Mouse (Mus musculus) heart, embryonic 15.5 days (tissue): ENCODE data around the gene Cnbd2. TPM values are rescaled to one million over a fixed set of nuclear protein-coding genes. Genes with fewer than 3 reads are reported as not detected.
"Not testable (repeated sequence)": the region's sequence is repeated elsewhere in the genome, so short reads cannot be mapped to it uniquely, and the experiment has no call there.

Experiments used
- ATAC-seq: fragments of 200-750 bp; cut with Nextera tagmentation; replicated peaks from 2 replicates; pipeline ENCODE4 v1.8.0; 2017; ENCODE audit warnings: low read depth, moderate TSS enrichment; ENCODE audit not compliant: insufficient number of reproducible peaks, insufficient read depth, low FRiP score
- H3K27ac ChIP-seq: fragments of 300-500 bp; sonication (generic); 2 replicates; pipeline ENCODE4 v1.5.1; 2015; ENCODE audit warnings: mild to moderate bottlenecking, inconsistent platforms
- H3K27me3 ChIP-seq: fragments of 300-500 bp; sonication (generic); 2 replicates; pipeline ENCODE4 v1.6.1; 2015; ENCODE audit warnings: inconsistent platforms
- H3K36me3 ChIP-seq: fragments of 300-500 bp; sonication (generic); 2 replicates; pipeline ENCODE4 v1.6.1; 2015; ENCODE audit warnings: mild to moderate bottlenecking, inconsistent platforms
- H3K4me1 ChIP-seq: fragments of 300-500 bp; sonication (generic); replicated peaks from 2 replicates; pipeline ENCODE4 v1.6.1; 2015; ENCODE audit warnings: inconsistent platforms
- H3K4me2 ChIP-seq: fragments of 300-500 bp; sonication (generic); 2 replicates; pipeline ENCODE4 v1.6.1; 2015; ENCODE audit warnings: inconsistent platforms, mild to moderate bottlenecking, moderate library complexity
- H3K4me3 ChIP-seq: fragments of 300-500 bp; sonication (generic); 2 replicates; pipeline ENCODE4 v1.5.1; 2015; ENCODE audit warnings: mild to moderate bottlenecking, inconsistent platforms
- H3K9ac ChIP-seq: fragments of 300-500 bp; sonication (generic); 2 replicates; pipeline ENCODE4 v1.6.1; 2015; ENCODE audit warnings: mild to moderate bottlenecking, inconsistent platforms
- H3K9me3 ChIP-seq: fragments of 300-500 bp; sonication (generic); replicated peaks from 2 replicates; pipeline ENCODE4 v1.6.1; 2016; ENCODE audit warnings: inconsistent platforms
- WGBS: fragments of 180-500 bp; shearing (Covaris S2); methylation state at CpG from one replicate; pipeline ENCODE4 v1.1.7; 2015; ENCODE audit warnings: mixed read lengths; 5-methylcytosine and 5-hydroxymethylcytosine counted together
- polyA plus RNA-seq: library from polyadenylated mRNA; unstranded; fragments of >200 nt; fragmentation: Nextera tagmentation; extraction: Ambion mirVana; gene quantifications from 2 replicates; pipeline ENCODE4 v1.2.1, GENCODE M21; 2015

Cnbd2 gene
- polyA plus RNA-seq, 1 experiment from 2014 or later, result 2.6 TPM

DNA sequence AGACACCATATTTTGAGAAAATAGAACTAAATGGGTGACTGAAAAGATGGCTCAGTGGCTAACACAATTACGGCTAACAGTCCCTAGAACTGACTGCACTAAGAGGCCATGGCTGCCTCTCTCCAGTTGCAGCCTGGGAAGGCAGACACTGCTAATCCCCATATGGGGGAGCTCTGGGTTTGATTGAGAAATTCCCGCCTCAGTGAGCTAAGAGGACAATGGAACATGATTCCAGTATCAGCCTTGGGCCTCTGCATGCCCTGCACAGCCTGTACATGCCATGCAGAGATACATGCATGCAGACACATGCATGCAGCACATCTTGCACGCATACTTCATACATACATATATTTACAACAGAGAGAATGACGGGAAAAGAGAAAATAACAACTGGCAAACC is 69.3 kb downstream of the Cnbd2 start:
- ATAC-seq, result no peak
- Histone ChIP-seq H3K4me3 (no peak overlapping the region), H3K4me2 (no peak overlapping the region), H3K27me3 (no peaks in the 10 kb centered on the region), H3K9ac (no peak overlapping the region), H3K4me1 (no peaks in the 10 kb centered on the region), H3K9me3 (no peaks in the 10 kb centered on the region), H3K36me3 (no peaks in the 10 kb centered on the region), H3K27ac (no peak overlapping the region)
- WGBS, result 65% methylated on average over 4 of the region's 4 CpGs

DNA sequence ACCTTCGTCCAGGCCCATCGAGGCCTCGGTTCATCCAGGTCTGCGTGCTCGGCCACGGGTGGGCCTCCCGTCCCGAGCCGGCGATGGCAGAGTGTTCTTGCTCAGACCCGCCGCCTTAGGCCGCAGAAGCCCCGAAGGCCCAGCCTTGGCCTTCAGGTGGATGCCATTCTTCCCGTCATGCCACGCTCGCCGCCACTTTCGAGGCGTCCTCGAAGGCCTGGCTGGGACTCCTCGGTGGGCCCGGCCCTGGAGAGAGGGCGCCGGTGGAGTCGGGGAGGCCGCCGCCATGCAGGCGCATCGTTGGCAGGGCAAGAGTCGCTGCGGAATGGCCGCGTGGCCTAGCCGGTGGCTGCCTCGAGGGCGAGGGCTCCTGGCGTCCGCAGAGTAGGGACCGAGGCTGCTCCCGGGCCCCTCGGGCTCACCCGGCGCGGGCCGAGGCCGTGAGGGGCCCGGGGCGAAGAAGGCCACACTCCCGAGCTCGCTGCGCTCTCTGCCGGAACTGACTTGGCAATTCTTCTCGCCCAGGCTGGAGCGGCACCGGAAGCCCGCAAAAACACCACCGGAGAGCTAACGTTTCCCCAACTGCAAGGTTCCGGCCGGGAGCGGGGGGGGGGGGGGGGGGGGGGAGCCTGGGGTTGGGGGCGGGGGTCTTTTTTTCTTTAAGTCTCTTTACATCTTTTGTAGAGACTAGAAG is 80.5 kb downstream of the Cnbd2 start:
- not testable (repeated sequence) for H3K4me1 ChIP-seq, H3K9ac ChIP-seq, H3K27me3 ChIP-seq, H3K9me3 ChIP-seq, H3K36me3 ChIP-seq
- H3K27ac ChIP-seq, result peak overlapping the region; percentile 60; the same call in 1 of the 2 replicates
- H3K4me3 ChIP-seq, result peak overlapping the region; percentile 45
- ATAC-seq, result peak; percentile 91
- WGBS, result 0% methylated on average over 4 of the region's 63 CpGs
- H3K4me2 ChIP-seq, result peak overlapping the region; percentile 51

DNA sequence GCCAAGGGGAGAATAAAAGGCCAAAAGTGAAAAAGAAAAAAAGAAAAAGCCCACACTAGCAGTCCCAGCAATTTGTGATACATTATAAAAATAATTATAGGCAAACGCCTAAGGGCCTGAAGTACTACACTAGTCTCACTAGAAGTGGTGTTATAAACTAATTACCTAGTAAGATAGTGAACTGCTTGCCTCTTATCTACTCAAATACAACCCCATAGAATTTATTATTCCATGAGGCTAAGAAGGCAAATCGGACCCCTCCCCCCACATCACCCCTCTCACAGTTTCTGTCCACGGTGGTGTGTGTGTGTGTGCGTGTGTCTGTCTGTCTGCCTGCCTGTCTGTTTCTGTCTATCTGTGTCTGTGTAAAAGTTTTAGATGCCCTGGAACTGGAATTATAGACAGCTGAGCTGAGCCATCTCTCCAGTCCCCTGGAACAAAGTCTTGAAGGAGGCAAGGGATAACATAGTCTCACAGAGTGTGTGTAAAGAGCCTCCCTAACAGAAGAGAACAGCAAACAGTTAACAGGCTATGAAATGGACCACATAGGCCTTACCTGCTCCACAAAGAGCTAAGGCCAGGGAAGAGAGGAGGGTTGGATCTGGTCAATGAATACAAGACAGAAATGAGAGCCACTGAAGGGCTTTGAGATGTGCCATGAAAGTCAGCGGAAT is 81.2 kb downstream of the Cnbd2 start:
- Histone ChIP-seq H3K4me2 (peak overlapping the region; percentile 51), H3K9ac (no peak overlapping the region), H3K4me1 (peaks cover 5% of the 10 kb centered on the region), H3K27ac (peak overlapping the region; percentile 31; the same call in 1 of the 2 replicates), H3K27me3 (no peaks in the 10 kb centered on the region), H3K4me3 (peak overlapping the region; percentile 45), H3K36me3 (no peaks in the 10 kb centered on the region), H3K9me3 (no peaks in the 10 kb centered on the region)
- no peak for ATAC-seq
- WGBS, result 54% methylated on average over 5 of the region's 5 CpGs

DNA sequence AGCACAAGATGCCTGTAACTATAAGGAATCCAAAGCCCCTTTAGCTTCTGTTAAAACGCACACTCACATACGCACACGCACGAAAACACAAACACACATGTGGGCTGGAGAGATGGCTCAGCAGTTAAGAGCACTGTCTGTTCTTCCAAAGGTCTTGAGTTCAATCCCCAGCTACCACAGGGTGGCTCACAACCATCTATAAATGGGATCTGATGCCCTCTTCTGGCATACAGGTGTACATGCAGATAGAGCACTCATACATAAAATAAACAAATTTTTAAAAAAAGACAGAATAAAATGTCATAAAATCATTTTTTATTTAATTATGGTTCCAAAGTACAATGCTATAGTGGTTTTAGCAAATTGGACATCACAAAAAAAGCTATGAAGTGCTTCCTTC is 82.2 kb downstream of the Cnbd2 start:
- H3K4me3 ChIP-seq, result no peak overlapping the region
- 93% methylated on average over 4 of the region's 4 CpGs for WGBS
- H3K9ac ChIP-seq, result no peak overlapping the region
- H3K4me2 ChIP-seq, result no peak overlapping the region
- H3K27me3 ChIP-seq, result no peaks in the 10 kb centered on the region
- H3K36me3 ChIP-seq, result no peaks in the 10 kb centered on the region
- ATAC-seq, result no peak
- H3K9me3 ChIP-seq, result no peaks in the 10 kb centered on the region
- peaks cover 5% of the 10 kb centered on the region for H3K4me1 ChIP-seq
- no peak overlapping the region for H3K27ac ChIP-seq

DNA sequence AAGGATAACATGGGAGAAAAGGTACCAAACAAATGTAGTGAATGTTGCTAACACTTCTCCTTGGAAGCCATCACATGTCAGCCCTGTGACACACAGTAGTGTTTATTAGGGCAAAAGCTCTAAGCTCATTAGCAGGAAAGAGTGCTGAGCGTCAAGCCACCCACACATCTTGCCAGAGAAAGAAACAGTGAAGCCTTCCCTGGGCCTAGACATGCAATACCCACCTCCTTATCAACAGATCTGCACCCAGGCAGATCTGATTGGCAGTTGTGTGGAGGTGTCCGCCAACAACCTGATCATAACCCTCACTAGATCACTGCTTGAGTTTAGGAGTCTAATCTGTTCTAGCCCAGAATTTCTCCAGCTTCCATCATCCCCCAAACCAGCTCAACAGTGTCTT is 84.0 kb downstream of the Cnbd2 start:
- Histone ChIP-seq H3K4me3 (no peak overlapping the region), H3K27me3 (no peaks in the 10 kb centered on the region), H3K9ac (no peak overlapping the region), H3K36me3 (no peaks in the 10 kb centered on the region), H3K4me2 (no peak overlapping the region), H3K9me3 (no peaks in the 10 kb centered on the region), H3K27ac (no peak overlapping the region), H3K4me1 (peaks cover 8% of the 10 kb centered on the region)
- WGBS, result 73% methylated on average over 2 of the region's 2 CpGs
- ATAC-seq, result no peak

DNA sequence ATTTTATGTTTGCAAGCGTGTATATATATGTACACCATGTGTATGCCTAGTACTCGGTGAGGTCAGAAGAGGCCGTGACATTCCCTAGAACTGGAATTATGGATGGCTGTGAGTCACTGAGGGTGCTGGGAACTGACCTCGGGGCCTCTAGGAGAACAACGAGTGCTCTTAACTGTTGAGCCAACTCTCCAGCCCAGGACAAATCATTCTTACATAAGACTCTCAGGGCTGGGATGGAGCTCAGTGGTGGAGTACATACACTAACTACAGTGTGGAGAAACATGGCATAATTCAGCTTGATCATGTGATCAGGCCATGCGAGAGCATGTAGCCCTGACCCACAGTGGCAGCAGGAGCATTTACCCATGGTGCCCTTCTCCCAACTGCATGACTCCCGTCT is 85.9 kb downstream of the Cnbd2 start:
- WGBS, result 89% methylated on average over 7 of the region's 7 CpGs
- H3K9ac ChIP-seq, result no peak overlapping the region

DNA sequence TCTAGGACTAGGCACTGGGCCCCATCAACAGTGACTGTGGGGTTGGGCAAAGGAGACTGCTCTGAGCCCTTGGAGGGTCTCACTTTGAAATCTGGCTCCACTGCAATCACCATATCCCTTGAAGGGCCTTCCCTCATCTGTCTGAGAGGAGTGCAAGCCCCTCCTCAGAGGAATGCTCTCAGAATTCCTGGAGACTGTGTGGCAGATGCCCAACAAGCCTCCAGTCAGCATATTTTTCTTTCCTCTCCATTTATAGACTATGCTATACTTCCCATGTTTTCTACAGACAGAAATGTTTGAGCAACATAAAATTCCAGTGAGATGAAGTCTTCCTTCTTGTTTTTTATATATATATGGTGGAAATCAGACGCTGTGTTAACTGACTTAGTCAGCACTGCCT is 87.4 kb downstream of the Cnbd2 start:
- no peak overlapping the region for H3K4me2 ChIP-seq
- 47% methylated on average over 1 of the region's 1 CpGs for WGBS
- H3K36me3 ChIP-seq, result no peaks in the 10 kb centered on the region
- no peak overlapping the region for H3K27ac ChIP-seq
- peaks cover 5% of the 10 kb centered on the region for H3K4me1 ChIP-seq
- no peak overlapping the region for H3K9ac ChIP-seq
- H3K9me3 ChIP-seq, result no peaks in the 10 kb centered on the region
- no peak overlapping the region for H3K4me3 ChIP-seq
- H3K27me3 ChIP-seq, result no peaks in the 10 kb centered on the region
- ATAC-seq, result no peak

More for the DNA sequence above, 85.9 kb downstream of the Cnbd2 start:
- Histone ChIP-seq H3K4me1 (peaks cover 11% of the 10 kb centered on the region), H3K4me2 (no peak overlapping the region), H3K27me3 (no peaks in the 10 kb centered on the region), H3K9me3 (no peaks in the 10 kb centered on the region), H3K4me3 (no peak overlapping the region), H3K27ac (no peak overlapping the region), H3K36me3 (no peaks in the 10 kb centered on the region)
- ATAC-seq, result no peak

DNA sequence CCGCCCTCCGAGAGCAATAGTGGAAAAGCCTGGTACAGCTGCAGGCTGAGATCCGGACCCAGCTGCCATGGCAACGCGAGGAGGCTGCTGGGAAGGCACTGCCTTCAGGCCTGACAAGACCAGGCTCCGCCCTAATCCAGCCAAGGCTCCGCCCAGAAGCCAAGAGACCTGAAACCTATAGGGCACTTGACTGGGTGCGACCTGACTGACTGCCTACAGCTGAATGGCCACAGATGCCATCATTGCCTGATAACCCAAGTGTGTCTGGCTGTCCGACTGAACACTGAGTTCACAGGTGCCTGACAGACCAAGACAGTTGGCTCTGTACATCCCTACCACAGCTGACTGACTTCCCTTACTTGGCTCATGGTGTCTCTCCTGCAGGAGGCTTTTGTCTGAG is 89.2 kb downstream of the Cnbd2 start:
- H3K9ac ChIP-seq, result no peak overlapping the region
- H3K9me3 ChIP-seq, result no peaks in the 10 kb centered on the region
- no peak overlapping the region for H3K4me3 ChIP-seq
- 3% methylated on average over 9 of the region's 9 CpGs for WGBS
- peaks cover 5% of the 10 kb centered on the region for H3K4me1 ChIP-seq
- no peak overlapping the region for H3K4me2 ChIP-seq
- H3K36me3 ChIP-seq, result no peaks in the 10 kb centered on the region
- ATAC-seq, result peak; percentile 50; the same call in 1 of the 2 replicates
- H3K27me3 ChIP-seq, result no peaks in the 10 kb centered on the region
- no peak overlapping the region for H3K27ac ChIP-seq

DNA sequence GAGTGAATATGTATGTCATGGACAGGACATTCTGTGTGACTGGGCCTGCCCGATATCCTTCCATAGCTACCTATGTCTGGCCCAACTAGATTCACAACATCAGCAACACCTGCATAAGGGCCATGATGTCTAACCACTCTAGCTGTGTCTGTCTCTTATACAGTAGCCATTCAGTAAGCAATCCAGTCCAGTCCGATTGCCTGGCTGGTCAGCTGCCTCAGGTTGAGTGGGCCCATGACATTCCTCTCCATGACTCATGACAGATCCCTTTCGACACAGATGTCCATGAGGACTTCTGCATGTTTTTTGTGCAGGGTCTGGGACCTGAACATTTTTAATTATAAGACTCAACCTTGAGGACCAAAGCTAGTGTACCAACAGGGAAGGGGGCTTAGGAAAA is 89.9 kb downstream of the Cnbd2 start:
- 76% methylated on average over 3 of the region's 3 CpGs for WGBS

DNA sequence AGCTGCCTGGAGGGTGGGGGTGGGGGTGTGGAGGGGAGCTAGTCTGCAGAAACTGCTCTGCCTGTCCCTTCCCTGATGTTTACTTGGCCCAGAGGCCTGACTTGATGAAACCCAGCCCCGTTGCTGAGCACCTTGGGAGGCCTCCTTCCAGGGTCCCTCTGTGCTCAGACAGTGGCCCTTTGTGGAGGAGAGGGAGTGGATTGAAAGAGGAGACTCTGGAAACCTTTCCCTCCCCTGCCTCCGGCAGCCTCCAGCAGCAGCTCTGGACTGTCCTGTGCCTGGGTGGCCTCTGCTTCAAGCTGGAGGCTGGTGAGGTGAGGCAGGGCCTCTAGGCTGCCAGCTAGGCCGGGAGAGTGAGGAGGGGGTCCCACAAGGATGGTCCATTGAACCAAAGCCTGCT is 94.9 kb downstream of the Cnbd2 start:
- 17% methylated on average over 3 of the region's 3 CpGs for WGBS
- H3K4me2 ChIP-seq, result no peak overlapping the region

More for the DNA sequence above, 89.9 kb downstream of the Cnbd2 start:
- no peaks in the 10 kb centered on the region for H3K27me3 ChIP-seq
- H3K9me3 ChIP-seq, result no peaks in the 10 kb centered on the region
- no peak overlapping the region for H3K4me2 ChIP-seq
- no peak overlapping the region for H3K27ac ChIP-seq
- H3K36me3 ChIP-seq, result no peaks in the 10 kb centered on the region
- peaks cover 5% of the 10 kb centered on the region for H3K4me1 ChIP-seq
- ATAC-seq, result no peak
- no peak overlapping the region for H3K9ac ChIP-seq
- no peak overlapping the region for H3K4me3 ChIP-seq

DNA sequence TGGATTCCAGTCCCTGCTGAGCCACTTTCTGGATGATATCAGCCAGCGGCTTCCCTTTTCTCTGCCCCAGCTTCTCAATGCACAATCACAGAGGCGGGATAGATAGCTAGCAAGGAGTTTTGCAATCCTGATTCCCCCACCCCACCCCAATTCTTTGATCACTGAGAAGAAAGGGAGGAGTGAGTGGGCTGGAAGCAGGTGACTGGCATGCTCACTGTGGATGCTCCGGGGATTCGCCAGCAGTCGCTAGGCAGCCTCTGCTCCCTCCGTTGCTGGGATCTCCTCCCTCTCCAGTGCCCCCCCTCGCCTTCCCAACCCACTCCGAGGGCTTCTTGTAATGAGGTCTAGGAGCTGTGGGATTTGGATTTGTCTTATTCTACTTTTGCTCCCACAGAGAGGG is 96.1 kb downstream of the Cnbd2 start:
- H3K27ac ChIP-seq, result no peak overlapping the region
- no peak for ATAC-seq
- WGBS, result 34% methylated on average over 8 of the region's 8 CpGs
- H3K4me3 ChIP-seq, result no peak overlapping the region
- H3K36me3 ChIP-seq, result no peaks in the 10 kb centered on the region
- H3K4me2 ChIP-seq, result no peak overlapping the region
- no peaks in the 10 kb centered on the region for H3K9me3 ChIP-seq
- H3K27me3 ChIP-seq, result no peaks in the 10 kb centered on the region
- no peak overlapping the region for H3K9ac ChIP-seq
- no peaks in the 10 kb centered on the region for H3K4me1 ChIP-seq

More for the DNA sequence above, 94.9 kb downstream of the Cnbd2 start:
- Histone ChIP-seq H3K4me3 (no peak overlapping the region), H3K9ac (no peak overlapping the region), H3K27ac (no peak overlapping the region), H3K36me3 (no peaks in the 10 kb centered on the region), H3K9me3 (no peaks in the 10 kb centered on the region), H3K4me1 (no peaks in the 10 kb centered on the region), H3K27me3 (no peaks in the 10 kb centered on the region)
- ATAC-seq, result no peak

DNA sequence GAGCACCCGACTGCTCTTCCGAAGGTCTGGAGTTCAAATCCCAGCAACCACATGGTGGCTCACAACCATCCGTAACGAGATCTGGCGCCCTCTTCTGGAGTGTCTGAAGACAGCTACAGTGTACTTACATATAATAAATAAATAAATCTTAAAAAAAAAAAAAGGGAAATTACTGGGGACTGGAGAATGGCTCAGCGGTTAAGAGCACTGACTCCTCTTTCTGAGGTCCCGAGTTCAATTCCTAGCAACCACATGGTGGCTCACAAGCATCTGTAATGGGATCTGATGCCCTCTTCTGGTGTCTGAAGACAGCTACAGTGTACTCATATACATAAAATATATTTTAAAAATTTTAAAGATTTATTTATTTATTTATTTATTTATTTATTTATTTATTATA is 99.2 kb downstream of the Cnbd2 start:
- not testable (repeated sequence) for H3K27me3 ChIP-seq, ATAC-seq, H3K27ac ChIP-seq, H3K9ac ChIP-seq, H3K9me3 ChIP-seq, H3K4me2 ChIP-seq, H3K4me3 ChIP-seq, H3K4me1 ChIP-seq, H3K36me3 ChIP-seq
- 75% methylated on average over 7 of the region's 7 CpGs for WGBS
